Mouse (Mus musculus) midbrain, embryonic 13.5 days (tissue): ENCODE measurements at regions not wholly inside any gene's neighbourhood (a gene's known extent, or its start where the extent isn't known, plus 50 kb on each side); places are given as distances from the start of the nearest gene placed in this dataset.

ENCODE experiments used
- ATAC-seq: fragments of 200-750 bp; cut with Nextera tagmentation; 2 replicates; pipeline ENCODE4 v1.8.0; 2017; ENCODE audit warnings: mild to moderate bottlenecking, moderate TSS enrichment, moderate library complexity
- H3K27ac ChIP-seq: fragments of 300-500 bp; sonication (generic); 2 replicates; pipeline ENCODE4 v1.5.1; 2015; ENCODE audit warnings: inconsistent platforms, mild to moderate bottlenecking, moderate library complexity
- H3K27me3 ChIP-seq: fragments of 300-500 bp; sonication (generic); 2 replicates; pipeline ENCODE4 v1.6.1; 2015; ENCODE audit warnings: mild to moderate bottlenecking, inconsistent platforms
- H3K36me3 ChIP-seq: fragments of 300-500 bp; sonication (generic); 2 replicates; pipeline ENCODE4 v1.6.1; 2015; ENCODE audit warnings: mild to moderate bottlenecking, inconsistent platforms
- H3K4me1 ChIP-seq: fragments of 300-500 bp; sonication (generic); replicated peaks from 2 replicates; pipeline ENCODE4 v1.6.1; 2015; ENCODE audit warnings: inconsistent platforms
- H3K4me2 ChIP-seq: fragments of 300-500 bp; sonication (generic); replicated peaks from 2 replicates; pipeline ENCODE4 v1.6.1; 2015; ENCODE audit warnings: moderate library complexity, mild to moderate bottlenecking, inconsistent platforms
- H3K4me3 ChIP-seq: fragments of 300-500 bp; sonication (generic); replicated peaks from 2 replicates; pipeline ENCODE4 v1.5.1; 2015; ENCODE audit warnings: mild to moderate bottlenecking, inconsistent platforms
- H3K9ac ChIP-seq: fragments of 300-500 bp; sonication (generic); replicated peaks from 2 replicates; pipeline ENCODE4 v1.6.1; 2015; ENCODE audit warnings: mild to moderate bottlenecking, inconsistent platforms
- H3K9me3 ChIP-seq: fragments of 300-500 bp; sonication (generic); 2 replicates; pipeline ENCODE4 v1.6.1; 2016; ENCODE audit warnings: mild to moderate bottlenecking, inconsistent platforms
- WGBS: fragments of 180-500 bp; shearing (Covaris S2); methylation state at CpG from one replicate; pipeline ENCODE4 v1.1.7; 2015; 5-methylcytosine and 5-hydroxymethylcytosine counted together

DNA sequence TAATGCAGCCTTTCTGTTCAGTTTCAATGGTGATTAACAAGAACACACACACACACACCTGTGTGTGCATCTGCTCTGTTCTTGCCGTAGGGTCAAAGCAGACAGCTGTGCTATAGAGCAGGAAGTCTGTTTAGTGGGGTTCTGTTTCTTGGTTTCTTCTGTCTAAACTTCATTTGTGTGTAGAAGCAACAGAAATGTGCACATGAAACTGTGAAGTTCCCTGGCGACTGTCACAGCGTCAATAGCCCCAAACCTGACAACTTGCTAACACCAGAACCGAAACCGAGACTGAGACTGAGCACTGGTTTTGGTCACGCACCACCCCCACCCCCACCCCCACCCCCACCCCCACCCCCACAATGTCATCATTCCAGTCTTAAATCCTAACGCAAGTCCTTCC lies 176.4 kb downstream of the Irs2 start:
- H3K36me3 ChIP-seq = no peaks in the 10 kb centered on the region
- no peak overlapping the region for H3K27ac ChIP-seq
- no peaks in the 10 kb centered on the region for H3K9me3 ChIP-seq
- H3K4me2 ChIP-seq = no peak overlapping the region
- H3K9ac ChIP-seq = no peak overlapping the region
- WGBS = 88% methylated on average over 7 of the region's 7 CpGs
- H3K27me3 ChIP-seq = no peaks in the 10 kb centered on the region
- no peak overlapping the region for H3K4me3 ChIP-seq
- no peak for ATAC-seq
- H3K4me1 ChIP-seq = no peaks in the 10 kb centered on the region

DNA sequence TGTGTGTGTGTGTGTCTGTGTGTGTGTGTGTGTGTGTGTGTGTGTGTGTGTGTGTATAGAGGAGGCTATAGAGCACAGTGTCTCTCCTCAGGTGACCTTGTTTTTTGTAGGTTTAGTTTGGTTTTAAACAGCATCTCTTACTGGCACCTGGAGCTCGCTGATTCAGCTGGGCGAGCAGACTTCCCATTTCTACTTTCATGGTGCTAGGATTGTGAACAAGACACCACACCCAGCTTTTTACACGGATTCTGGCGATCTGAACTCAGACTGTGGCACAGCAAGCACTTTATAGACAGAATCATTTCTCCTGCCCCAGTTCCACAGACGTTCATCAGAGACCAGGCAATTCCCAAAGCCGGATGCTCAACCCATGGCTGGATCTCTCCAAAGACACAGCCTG lies 177.0 kb downstream of the Irs2 start:
- Histone ChIP-seq H3K4me2 (no peak overlapping the region), H3K4me1 (no peaks in the 10 kb centered on the region), H3K27ac (no peak overlapping the region), H3K27me3 (no peaks in the 10 kb centered on the region), H3K36me3 (no peaks in the 10 kb centered on the region), H3K9ac (no peak overlapping the region), H3K9me3 (no peaks in the 10 kb centered on the region), H3K4me3 (no peak overlapping the region)
- WGBS = 85% methylated on average over 6 of the region's 6 CpGs
- ATAC-seq = no peak

DNA sequence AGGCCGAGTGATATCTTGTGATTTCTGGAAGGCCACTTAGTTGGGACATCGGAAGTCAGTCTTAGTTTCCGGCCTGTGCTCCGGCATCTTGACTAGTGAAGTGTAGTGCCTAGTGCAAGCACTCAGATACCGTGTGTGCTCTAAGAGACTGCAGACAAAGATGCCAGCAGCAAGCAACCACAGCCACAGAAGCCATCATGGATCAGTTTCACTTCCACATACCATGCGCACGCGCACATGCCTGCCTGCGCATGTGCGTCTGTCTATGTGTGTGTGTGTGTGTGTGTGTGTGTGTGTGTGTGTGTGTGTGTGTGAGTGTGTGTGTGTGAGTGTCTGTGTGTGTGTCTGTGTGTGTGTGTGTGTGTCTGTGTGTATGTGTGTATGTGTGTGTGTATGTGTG lies 177.4 kb downstream of the Irs2 start:
- H3K36me3 ChIP-seq = no peaks in the 10 kb centered on the region
- no peak overlapping the region for H3K27ac ChIP-seq
- H3K4me1 ChIP-seq = no peaks in the 10 kb centered on the region
- H3K4me3 ChIP-seq = no peak overlapping the region
- no peak overlapping the region for H3K4me2 ChIP-seq
- WGBS = 96% methylated on average over 10 of the region's 10 CpGs
- no peak for ATAC-seq
- H3K27me3 ChIP-seq = no peaks in the 10 kb centered on the region
- H3K9ac ChIP-seq = no peak overlapping the region
- no peaks in the 10 kb centered on the region for H3K9me3 ChIP-seq

DNA sequence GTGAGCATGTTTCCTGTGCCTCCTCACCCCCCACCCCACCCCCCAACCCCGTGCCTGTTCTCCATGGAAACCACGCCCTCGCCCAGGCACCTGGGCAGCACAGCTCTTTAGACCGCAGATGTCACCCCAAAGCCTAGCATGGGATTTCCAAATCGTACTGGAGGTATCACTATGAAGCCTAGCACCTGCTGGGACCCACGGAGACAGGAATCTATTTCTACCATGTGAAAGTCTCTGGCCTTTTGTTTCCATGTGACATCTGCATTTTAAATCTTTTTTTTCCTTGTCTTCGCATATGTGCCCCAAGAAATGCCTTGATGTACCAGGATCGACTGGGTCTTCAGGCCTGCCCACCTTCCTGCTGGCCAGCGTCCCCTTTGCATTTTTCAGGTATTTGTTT lies 179.7 kb downstream of the Irs2 start:
- Histone ChIP-seq H3K4me1 (no peaks in the 10 kb centered on the region), H3K36me3 (no peaks in the 10 kb centered on the region), H3K4me3 (no peak overlapping the region), H3K27ac (no peak overlapping the region), H3K4me2 (no peak overlapping the region), H3K27me3 (no peaks in the 10 kb centered on the region), H3K9ac (no peak overlapping the region), H3K9me3 (no peaks in the 10 kb centered on the region)
- WGBS = 46% methylated on average over 9 of the region's 9 CpGs
- no peak for ATAC-seq

DNA sequence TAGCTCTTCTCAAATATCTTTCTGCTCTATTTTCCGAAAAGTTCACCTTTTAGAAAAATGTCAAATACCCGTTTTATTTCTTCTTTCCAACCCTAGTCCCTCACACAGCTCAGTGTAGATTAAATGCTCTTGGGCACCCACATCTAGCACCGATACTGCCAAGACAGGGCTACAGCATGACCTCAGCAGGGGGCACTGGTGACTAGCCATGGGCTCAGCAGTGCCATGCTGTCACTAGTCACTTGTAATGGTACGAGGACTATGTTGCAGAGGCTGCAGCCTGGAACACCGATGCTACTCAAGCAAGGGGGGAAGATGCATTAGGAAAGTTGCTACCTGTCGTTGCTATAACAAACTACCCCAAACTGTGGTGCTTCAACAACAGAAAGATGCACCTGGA lies 180.7 kb downstream of the Irs2 start:
- no peaks in the 10 kb centered on the region for H3K9me3 ChIP-seq
- H3K9ac ChIP-seq = no peak overlapping the region
- H3K4me1 ChIP-seq = no peaks in the 10 kb centered on the region
- no peak for ATAC-seq
- H3K36me3 ChIP-seq = no peaks in the 10 kb centered on the region
- H3K4me3 ChIP-seq = no peak overlapping the region
- H3K27me3 ChIP-seq = no peaks in the 10 kb centered on the region
- H3K27ac ChIP-seq = no peak overlapping the region
- 92% methylated on average over 6 of the region's 6 CpGs for WGBS
- H3K4me2 ChIP-seq = no peak overlapping the region

DNA sequence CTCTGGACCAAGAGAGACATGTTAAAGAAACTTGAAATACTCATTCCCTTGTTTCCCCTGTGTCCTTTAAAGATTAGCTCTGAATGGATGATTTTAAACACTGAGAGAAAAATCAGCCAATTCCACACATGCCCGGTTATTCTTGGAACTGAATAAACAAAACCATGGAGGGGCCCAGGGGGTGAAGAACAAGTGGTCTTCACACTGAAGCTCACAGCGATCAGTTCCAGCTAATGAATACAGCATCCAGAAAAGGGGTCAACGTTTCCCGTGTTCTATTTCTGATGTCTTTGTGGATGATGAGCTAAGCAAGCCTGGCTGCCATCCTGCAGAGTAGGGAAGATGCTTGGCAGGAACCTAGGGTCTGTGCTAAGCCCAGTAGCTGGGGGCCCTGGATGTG lies 182.3 kb downstream of the Irs2 start:
- H3K4me2 ChIP-seq = no peak overlapping the region
- no peaks in the 10 kb centered on the region for H3K27me3 ChIP-seq
- no peak overlapping the region for H3K9ac ChIP-seq
- WGBS = 62% methylated on average over 4 of the region's 4 CpGs
- no peaks in the 10 kb centered on the region for H3K9me3 ChIP-seq
- ATAC-seq = no peak
- H3K36me3 ChIP-seq = no peaks in the 10 kb centered on the region
- H3K4me3 ChIP-seq = no peak overlapping the region
- H3K4me1 ChIP-seq = no peaks in the 10 kb centered on the region
- H3K27ac ChIP-seq = no peak overlapping the region

DNA sequence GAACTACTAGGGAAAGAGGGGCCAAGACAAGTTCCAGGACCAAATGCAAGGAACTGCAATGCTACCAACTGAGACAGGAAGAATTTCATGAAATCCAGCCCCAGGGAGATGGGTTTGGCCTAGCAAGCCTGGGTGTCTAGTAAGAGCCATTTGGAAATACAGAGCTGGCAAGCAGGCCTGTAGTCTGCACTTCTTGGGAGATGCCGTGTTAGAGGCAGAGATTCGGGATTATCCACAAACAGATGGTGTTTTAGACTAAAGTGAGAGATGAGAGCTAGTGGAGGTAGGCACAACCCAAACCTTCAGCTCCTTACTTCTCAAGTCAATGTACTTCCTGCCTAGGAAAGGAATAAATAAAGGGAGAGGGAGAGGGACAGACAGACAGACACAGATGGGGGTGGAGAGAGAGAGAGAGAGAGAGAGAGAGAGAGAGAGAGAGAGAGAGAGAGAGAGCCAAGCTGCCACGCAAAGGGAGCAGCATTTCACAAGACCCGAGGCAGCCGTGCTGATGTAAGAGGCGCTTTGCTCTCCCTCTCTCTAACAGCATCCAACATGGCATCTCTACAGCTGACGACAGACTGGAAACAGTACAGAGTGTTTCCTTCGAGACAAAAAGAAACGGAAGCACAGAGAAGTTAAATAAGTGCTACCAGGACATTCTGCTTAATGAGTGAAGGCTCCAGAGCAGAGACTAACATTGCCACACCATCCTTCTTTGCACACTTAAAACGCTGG lies 182.9 kb downstream of the Irs2 start:
- no peaks in the 10 kb centered on the region for H3K4me1 ChIP-seq
- H3K4me2 ChIP-seq = no peak overlapping the region
- no peak for ATAC-seq
- H3K36me3 ChIP-seq = no peaks in the 10 kb centered on the region
- H3K9ac ChIP-seq = no peak overlapping the region
- 80% methylated on average over 10 of the region's 10 CpGs for WGBS
- no peak overlapping the region for H3K4me3 ChIP-seq
- no peak overlapping the region for H3K27ac ChIP-seq
- H3K9me3 ChIP-seq = no peaks in the 10 kb centered on the region
- no peaks in the 10 kb centered on the region for H3K27me3 ChIP-seq

DNA sequence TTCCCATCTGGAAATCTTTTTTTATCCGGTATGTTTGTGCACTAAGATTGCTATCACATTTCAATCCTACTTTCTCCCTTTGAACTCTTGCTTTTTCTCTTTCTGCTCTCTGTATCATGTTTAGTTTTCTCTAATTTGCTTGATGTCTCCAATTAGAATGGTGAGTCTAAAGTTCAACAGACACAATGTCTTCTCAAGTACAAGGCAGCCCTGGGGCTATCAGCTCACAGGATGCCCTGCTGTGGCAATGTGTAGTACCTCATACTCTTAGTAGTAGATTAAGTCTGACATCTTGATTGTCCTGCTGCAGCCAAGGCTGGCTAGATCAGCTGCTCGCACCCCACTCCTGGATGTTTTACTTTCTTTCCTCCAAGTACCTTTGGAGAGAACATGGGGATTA lies 186.4 kb downstream of the Irs2 start:
- no peaks in the 10 kb centered on the region for H3K36me3 ChIP-seq
- H3K27me3 ChIP-seq = no peaks in the 10 kb centered on the region; the same call in 1 of the 2 replicates
- H3K4me3 ChIP-seq = no peak overlapping the region
- ATAC-seq = no peak
- no peaks in the 10 kb centered on the region for H3K4me1 ChIP-seq
- no peaks in the 10 kb centered on the region for H3K9me3 ChIP-seq
- H3K4me2 ChIP-seq = no peak overlapping the region
- H3K27ac ChIP-seq = no peak overlapping the region
- 90% methylated on average over 2 of the region's 2 CpGs for WGBS
- H3K9ac ChIP-seq = no peak overlapping the region

DNA sequence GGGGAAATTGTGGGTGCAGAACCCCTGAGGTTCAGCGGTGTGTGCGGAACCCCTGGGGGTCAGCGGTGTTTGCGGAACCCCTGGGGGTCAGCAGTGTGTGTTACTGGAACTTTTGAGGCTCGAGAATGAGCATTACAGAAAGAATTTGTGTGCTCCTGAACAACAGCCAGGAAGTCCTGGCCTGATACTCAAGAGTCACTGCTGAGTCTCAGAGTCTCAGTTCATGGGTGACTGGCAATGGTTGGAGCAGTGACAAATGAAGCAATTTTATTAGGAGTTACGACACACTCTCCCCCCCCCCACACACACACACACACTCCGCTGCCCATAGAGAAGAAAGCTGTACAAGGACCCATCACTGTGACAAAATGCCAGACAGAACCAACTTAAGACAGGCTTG lies 193.8 kb downstream of the Irs2 start:
- Histone ChIP-seq H3K27ac (no peak overlapping the region), H3K4me2 (no peak overlapping the region), H3K4me1 (peaks cover 17% of the 10 kb centered on the region), H3K9me3 (no peaks in the 10 kb centered on the region), H3K9ac (no peak overlapping the region), H3K27me3 (no peaks in the 10 kb centered on the region; the same call in 1 of the 2 replicates), H3K4me3 (no peak overlapping the region), H3K36me3 (no peaks in the 10 kb centered on the region)
- no peak for ATAC-seq
- 89% methylated on average over 7 of the region's 7 CpGs for WGBS

DNA sequence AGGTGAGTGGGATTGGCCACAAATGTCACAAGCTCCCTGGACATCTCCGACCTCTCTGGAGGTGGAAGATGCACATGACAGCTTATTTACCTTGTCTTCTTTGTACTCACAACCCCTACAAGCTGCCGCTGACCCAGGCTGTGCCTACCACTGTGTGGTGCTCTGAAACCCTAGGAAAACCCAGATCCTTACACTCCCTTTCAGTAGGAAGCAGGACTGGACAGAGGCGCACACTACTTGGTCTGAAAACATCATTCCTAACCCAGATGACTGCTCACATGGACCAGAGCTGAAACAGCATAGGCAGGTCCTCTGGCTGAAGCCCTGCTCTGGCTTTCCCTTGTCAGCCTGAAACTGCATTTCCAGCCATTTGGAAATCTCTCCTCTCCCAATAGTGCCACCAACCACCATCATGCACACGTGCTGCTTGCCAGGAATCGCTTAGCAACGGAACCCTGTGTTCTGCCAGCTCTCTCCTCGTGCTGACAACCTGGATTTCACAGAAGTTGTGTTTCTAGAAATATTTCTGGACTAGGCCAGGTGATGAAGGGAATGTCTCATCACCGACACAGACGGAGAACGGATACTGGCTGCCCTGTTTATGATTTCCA lies 196.1 kb downstream of the Irs2 start:
- no peaks in the 10 kb centered on the region for H3K27me3 ChIP-seq
- peaks cover 17% of the 10 kb centered on the region for H3K4me1 ChIP-seq
- H3K4me3 ChIP-seq = no peak overlapping the region
- H3K9ac ChIP-seq = no peak overlapping the region
- H3K4me2 ChIP-seq = no peak overlapping the region
- no peaks in the 10 kb centered on the region for H3K9me3 ChIP-seq
- WGBS = 62% methylated on average over 10 of the region's 10 CpGs
- H3K27ac ChIP-seq = no peak overlapping the region
- peak; percentile 57 for ATAC-seq
- H3K36me3 ChIP-seq = no peaks in the 10 kb centered on the region

DNA sequence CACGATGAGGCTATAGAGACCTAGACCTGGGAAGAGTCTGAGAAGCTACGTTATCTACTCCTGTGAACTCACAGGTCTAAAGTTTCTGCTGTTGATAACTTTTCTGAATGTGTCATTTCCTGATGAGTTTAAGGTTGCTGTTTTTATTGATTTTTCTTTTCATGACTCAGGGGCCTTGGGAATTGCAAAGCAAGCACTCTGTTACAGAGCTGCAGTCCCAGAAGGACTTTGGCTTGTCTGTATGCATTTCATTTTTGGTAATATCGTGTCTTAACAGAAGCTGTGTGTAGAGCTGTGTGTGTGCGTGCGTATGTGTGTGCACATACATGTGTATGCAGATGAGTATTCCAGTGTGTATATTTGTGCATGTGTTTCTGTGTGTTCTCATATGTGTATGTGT lies 201.2 kb downstream of the Irs2 start:
- no peak for ATAC-seq
- H3K36me3 ChIP-seq = no peaks in the 10 kb centered on the region
- no peak overlapping the region for H3K4me2 ChIP-seq
- no peaks in the 10 kb centered on the region for H3K27me3 ChIP-seq
- H3K9me3 ChIP-seq = no peaks in the 10 kb centered on the region
- H3K4me3 ChIP-seq = no peak overlapping the region
- no peak overlapping the region for H3K27ac ChIP-seq
- WGBS = 92% methylated on average over 5 of the region's 5 CpGs
- H3K9ac ChIP-seq = no peak overlapping the region
- H3K4me1 ChIP-seq = peaks cover 27% of the 10 kb centered on the region

DNA sequence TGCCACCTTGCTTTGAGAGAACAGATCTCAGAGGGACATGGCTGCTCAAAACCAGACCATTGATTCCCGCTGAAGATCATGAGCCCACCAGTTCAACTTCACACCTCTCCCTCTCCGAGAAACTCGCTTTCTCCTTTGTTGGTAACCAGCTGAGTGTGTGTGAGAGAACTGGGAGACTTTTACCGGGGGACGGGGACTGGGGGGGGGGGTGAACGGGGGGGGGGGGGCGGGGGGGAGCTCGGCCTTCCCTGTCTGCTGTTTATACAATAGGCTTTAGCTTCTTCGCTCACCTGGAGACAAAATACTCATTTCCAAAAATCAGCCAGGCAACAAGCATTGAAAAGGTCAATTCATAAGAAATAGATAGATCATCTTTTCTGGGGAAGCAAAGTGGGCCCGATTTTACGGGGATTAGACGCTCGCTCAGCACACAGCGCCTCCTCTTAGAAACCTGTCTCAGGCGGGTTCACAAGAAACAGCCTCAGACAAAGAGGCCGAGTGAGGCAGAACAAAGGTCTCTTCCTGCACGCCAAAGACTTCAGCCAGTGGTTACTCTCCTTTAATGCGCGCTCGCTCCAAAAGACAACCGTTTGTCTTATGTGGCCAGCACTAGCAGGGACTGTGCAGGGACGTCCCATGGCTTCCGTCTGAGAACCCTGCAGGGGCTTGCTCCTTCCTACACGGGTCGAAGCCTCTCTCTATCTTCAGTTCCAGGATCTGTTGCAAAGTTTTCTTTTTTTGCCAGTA lies 202.7 kb downstream of the Irs2 start:
- 1% methylated on average over 24 of the region's 25 CpGs for WGBS
- Histone ChIP-seq H3K27ac (peak overlapping the region; percentile 79), H3K36me3 (no peaks in the 10 kb centered on the region), H3K4me1 (peaks cover 22% of the 10 kb centered on the region), H3K4me2 (peak overlapping the region; percentile 38), H3K9ac (peak overlapping the region; percentile 28), H3K9me3 (no peaks in the 10 kb centered on the region), H3K4me3 (no peak overlapping the region), H3K27me3 (no peaks in the 10 kb centered on the region; the same call in 1 of the 2 replicates)
- ATAC-seq = peak; percentile 70
